Mouse (Mus musculus) stomach, embryonic 16.5 days (tissue): Measurements from ENCODE around the gene Drd4. TPM values are rescaled to one million over a fixed set of nuclear protein-coding genes. Genes with fewer than 3 reads are reported as not detected.

Experiments used
- ATAC-seq: fragments of 200-750 bp; cut with Nextera tagmentation; 2 replicates; pipeline ENCODE4 v1.8.0; 2017; ENCODE audit warnings: moderate number of reproducible peaks, moderate TSS enrichment; ENCODE audit not compliant: insufficient read depth, low FRiP score
- H3K27ac ChIP-seq: fragments of 300-500 bp; sonication (generic); 2 replicates; pipeline ENCODE4 v1.5.1; 2014; ENCODE audit warnings: low read length
- H3K27me3 ChIP-seq: fragments of 300-500 bp; sonication (generic); 2 replicates; pipeline ENCODE4 v1.6.1; 2014; ENCODE audit warnings: low read length, control low read depth, mixed read lengths; ENCODE audit not compliant: control insufficient read depth, insufficient read depth
- H3K36me3 ChIP-seq: fragments of 300-500 bp; sonication (generic); 2 replicates; pipeline ENCODE4 v1.6.1; 2014; ENCODE audit warnings: low read length; ENCODE audit not compliant: control insufficient read depth, insufficient read depth
- H3K4me1 ChIP-seq: fragments of 300-500 bp; sonication (generic); 2 replicates; pipeline ENCODE4 v1.6.1; 2014; ENCODE audit warnings: low read length, control low read depth, mixed read lengths; ENCODE audit not compliant: control insufficient read depth, insufficient read depth
- H3K4me2 ChIP-seq: fragments of 300-500 bp; sonication (generic); 2 replicates; pipeline ENCODE4 v1.6.1; 2014; ENCODE audit warnings: low read depth, low read length, mixed read lengths
- H3K4me3 ChIP-seq: fragments of 300-500 bp; sonication (generic); replicated peaks from 2 replicates; pipeline ENCODE4 v1.5.1; 2014; ENCODE audit warnings: mild to moderate bottlenecking, low read length
- H3K9ac ChIP-seq: fragments of 300-500 bp; sonication (generic); 2 replicates; pipeline ENCODE4 v1.6.1; 2014; ENCODE audit warnings: low read length
- H3K9me3 ChIP-seq: fragments of 300-500 bp; sonication (generic); replicated peaks from 2 replicates; pipeline ENCODE4 v1.6.1; 2016; ENCODE audit warnings: low read length, control low read depth; ENCODE audit not compliant: control insufficient read depth
- WGBS: fragments of 180-500 bp; shearing (Covaris S2); extraction: QIAGEN DNeasy Blood & Tissue Kit; methylation state at CpG from one replicate; pipeline ENCODE4 v1.1.7; 2014; 5-methylcytosine and 5-hydroxymethylcytosine counted together
- polyA plus RNA-seq: library from polyadenylated mRNA; unstranded; fragments of >200 nt; fragmentation: Nextera tagmentation; extraction: Ambion mirVana; gene quantifications from 2 replicates; pipeline ENCODE4 v1.2.1, GENCODE M21; 2015

The Drd4 gene
- polyA plus RNA-seq, 1 experiment from 2014 or later: 0.18 TPM

- no peak overlapping the region for H3K4me3 ChIP-seq
- H3K36me3 ChIP-seq: 0 out of 2 replicates have a peak, but pooled peaks cover 5% of the 10 kb centered on the region
- no peak overlapping the region for H3K9ac ChIP-seq
- no peaks in the 10 kb centered on the region for H3K9me3 ChIP-seq
- WGBS: 74% methylated on average over 3 of the region's 3 CpGs
- no peak for ATAC-seq
- peaks cover 18% of the 10 kb centered on the region for H3K4me1 ChIP-seq
- no peak overlapping the region for H3K4me2 ChIP-seq
- no peak overlapping the region; the same call in 1 of the 2 replicates for H3K27ac ChIP-seq
- H3K27me3 ChIP-seq: no peaks in the 10 kb centered on the region
These were observed 44.5 kb downstream of the Drd4 start for GRCm38 (mm10) chr7:141336296-141336695.

DNA sequence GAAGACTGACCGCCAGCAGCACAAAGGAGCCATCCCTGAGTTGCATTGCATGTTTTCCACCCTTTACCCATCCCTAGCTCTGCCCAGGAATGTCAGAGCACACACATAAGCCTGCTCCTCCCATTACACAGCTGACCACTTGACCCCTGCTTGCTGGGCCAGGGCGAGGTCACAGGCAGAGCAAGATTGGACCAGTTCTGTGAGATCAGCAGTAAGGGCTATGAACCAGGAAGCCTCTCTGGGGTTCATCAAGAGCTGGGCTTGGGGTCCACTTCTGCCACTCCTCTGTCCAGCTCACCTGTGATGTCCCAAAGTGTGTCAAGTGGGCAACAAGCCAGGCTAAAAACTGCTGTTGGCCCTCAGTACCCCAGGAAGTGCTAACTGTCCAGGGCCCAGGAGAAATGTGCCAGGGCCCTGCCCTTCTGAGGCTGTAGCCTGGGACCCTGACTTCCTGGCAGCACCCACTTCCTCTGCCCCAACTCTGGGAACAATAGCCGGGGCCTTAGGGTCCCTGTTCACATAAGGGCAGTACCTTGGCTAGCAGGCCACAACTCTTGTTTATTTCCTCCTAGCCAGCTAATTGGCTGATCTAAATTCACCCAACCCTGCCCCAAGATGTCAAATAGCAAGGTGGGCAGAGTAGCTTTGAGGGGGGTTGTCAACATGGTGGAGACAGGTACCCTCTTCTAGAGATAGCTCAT lies 46.1 kb downstream of the Drd4 start:
- ATAC-seq: no peak
- H3K4me3 ChIP-seq: peak overlapping the region; percentile 51; the same call in 1 of the 2 replicates

DNA sequence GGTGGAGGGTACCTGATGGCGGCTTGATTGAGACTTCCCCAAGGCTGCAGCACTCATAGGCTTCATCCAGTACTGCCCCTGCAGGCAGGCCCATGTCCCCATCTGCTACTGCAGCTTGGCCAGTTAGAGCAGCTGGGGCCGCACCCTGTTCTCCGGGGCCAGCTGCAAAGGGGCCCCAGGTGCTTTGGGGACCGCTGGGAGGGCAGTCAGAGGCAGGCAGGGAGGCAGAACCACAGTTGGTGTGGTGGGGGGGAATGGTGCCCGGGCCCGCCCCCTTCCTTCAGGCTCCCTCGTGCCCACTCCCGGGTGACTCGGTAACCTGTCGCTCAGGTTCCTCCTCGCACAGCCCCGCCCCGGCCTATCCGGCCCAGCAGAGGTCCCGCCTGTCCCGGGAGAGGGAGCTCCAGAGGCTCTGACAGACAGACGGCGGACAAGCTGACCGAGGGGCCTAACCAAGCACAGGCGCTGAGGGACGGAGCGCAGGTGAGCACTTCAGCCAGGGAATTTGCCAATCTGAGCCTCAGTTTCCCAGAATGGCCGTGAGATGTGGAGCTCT lies 46.8 kb downstream of the Drd4 start, which contains the start of gene Eps8l2:
TSS of gene Eps8l2 (plus strand) at position 305 of the 556 bp plus-strand sequence.
- peak; percentile 87 for ATAC-seq
- no peaks in the 10 kb centered on the region for H3K9me3 ChIP-seq
- peak within 1 kb of the TSS; percentile 90 for H3K27ac ChIP-seq
- peak within 1 kb of the TSS; percentile 79 for H3K9ac ChIP-seq
- peaks cover 24% of the 10 kb centered on the region for H3K4me1 ChIP-seq
- no peaks in the 10 kb centered on the region for H3K36me3 ChIP-seq
- H3K4me2 ChIP-seq: peak within 1 kb of the TSS; percentile 55
- no peaks in the 10 kb centered on the region for H3K27me3 ChIP-seq
- 6% methylated on average over 23 of the region's 23 CpGs for WGBS
- peak within 1 kb of the TSS; percentile 51 for H3K4me3 ChIP-seq

More for the DNA sequence above, 46.1 kb downstream of the Drd4 start:
- H3K27me3 ChIP-seq: no peaks in the 10 kb centered on the region
- peaks cover 21% of the 10 kb centered on the region for H3K4me1 ChIP-seq
- H3K4me2 ChIP-seq: peak overlapping the region; percentile 55
- no peaks in the 10 kb centered on the region for H3K9me3 ChIP-seq
- 0 out of 2 replicates have a peak, but pooled peaks cover 5% of the 10 kb centered on the region for H3K36me3 ChIP-seq
- peak overlapping the region; percentile 79 for H3K9ac ChIP-seq
- H3K27ac ChIP-seq: peak overlapping the region; percentile 90
- 62% methylated on average over 3 of the region's 3 CpGs for WGBS

DNA sequence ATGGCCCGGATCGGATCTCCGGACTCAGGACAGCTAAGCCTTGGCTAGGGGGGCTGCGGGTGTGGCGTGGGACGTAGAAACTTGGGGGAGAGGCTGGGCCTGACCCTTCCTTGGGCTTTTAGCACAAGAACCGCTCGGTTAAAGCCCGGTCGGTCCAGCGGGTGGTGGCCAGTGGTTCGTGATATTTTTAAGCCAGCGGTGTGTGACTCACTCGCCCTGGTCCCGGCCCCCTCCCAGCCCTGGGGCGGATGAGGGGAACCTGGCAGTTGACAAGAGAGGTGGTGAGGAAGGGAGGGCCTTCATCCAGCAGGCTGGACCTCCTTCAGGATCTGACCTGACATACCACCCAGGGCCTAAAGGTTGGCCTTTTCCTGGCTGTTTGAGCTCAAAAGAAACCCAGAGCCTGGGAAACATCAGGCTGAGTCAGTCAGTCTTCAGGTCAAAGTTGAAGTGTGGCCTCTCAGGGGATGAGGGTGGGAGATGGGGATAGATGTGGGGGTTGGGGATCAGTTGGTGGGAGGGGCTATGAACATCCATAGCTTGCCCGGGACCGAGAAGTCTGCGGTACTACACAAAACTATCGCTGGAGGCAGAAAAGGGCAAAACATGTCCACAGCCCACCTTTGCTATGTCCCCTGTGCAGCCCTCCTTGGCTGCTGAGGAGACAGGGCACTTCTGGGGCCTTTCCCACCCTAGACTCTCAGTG lies 47.6 kb downstream of the Drd4 start:
- Histone ChIP-seq H3K4me3 (peak overlapping the region; percentile 51), H3K36me3 (no peaks in the 10 kb centered on the region), H3K27ac (peak overlapping the region; percentile 90), H3K4me1 (peaks cover 24% of the 10 kb centered on the region), H3K9me3 (no peaks in the 10 kb centered on the region), H3K9ac (peak overlapping the region; percentile 79), H3K4me2 (peak overlapping the region; percentile 55), H3K27me3 (no peaks in the 10 kb centered on the region)
- WGBS: 30% methylated on average over 20 of the region's 20 CpGs
- ATAC-seq: peak; percentile 3; the same call in 1 of the 2 replicates

DNA sequence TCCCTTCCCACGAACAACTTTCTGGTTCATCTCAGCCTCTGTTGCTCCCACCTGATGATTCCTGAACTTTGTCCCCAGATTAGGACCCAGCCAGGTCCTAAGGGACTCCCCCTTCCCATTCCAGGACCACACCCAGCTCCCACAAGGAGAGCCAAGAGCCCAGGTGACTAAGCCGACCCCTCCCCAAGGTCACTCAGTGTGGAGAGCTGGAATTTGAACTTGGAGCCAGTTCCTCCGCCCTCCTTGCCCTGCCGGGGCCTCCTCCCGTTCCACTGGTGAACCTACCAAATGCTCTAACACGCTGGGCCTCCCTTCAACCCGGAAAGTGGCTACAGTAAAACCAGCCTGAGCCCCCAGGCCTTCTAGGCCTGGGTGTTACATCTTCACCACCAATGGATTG lies 48.2 kb downstream of the Drd4 start:
- Histone ChIP-seq H3K4me2 (peak overlapping the region; percentile 55), H3K4me1 (peaks cover 24% of the 10 kb centered on the region), H3K9ac (peak overlapping the region; percentile 79), H3K9me3 (no peaks in the 10 kb centered on the region), H3K27me3 (no peaks in the 10 kb centered on the region), H3K4me3 (peak overlapping the region; percentile 51), H3K36me3 (no peaks in the 10 kb centered on the region), H3K27ac (peak overlapping the region; percentile 90)
- ATAC-seq: peak; percentile 14; the same call in 1 of the 2 replicates
- 51% methylated on average over 7 of the region's 7 CpGs for WGBS

DNA sequence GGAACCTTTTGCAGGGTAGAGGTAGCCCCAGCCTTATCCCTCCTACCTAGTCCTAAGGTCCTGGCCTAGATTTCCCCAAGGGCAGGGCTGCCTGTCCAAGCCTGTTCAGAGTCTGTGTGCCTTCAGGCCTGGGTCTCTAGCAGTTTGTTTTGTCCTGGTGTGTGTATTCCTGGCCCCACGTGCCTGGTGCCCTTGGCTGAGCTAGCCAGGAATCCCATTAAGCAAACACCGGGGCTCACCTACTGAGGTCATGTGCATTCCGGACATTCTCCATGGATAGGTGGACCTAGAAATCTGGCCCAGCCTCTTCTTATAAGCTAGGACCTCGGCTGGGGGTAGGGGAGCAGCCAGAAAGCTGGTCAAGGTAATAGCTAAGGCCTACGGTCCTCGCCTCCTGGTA lies 48.7 kb downstream of the Drd4 start:
- WGBS: 57% methylated on average over 6 of the region's 6 CpGs
- Histone ChIP-seq H3K9me3 (no peaks in the 10 kb centered on the region), H3K36me3 (no peaks in the 10 kb centered on the region), H3K9ac (peak overlapping the region; percentile 79), H3K27me3 (no peaks in the 10 kb centered on the region), H3K4me1 (peaks cover 24% of the 10 kb centered on the region), H3K4me3 (peak overlapping the region; percentile 51), H3K4me2 (peak overlapping the region; percentile 55), H3K27ac (peak overlapping the region; percentile 90)
- peak; percentile 18; the same call in 1 of the 2 replicates for ATAC-seq

GRCm38 (mm10) chr7:141341689-141342226 lies 50.0 kb downstream of the Drd4 start:
- H3K9ac ChIP-seq: peak overlapping the region; percentile 26; the same call in 1 of the 2 replicates
- peak overlapping the region; percentile 23; the same call in 1 of the 2 replicates for H3K27ac ChIP-seq
- 66% methylated on average over 10 of the region's 10 CpGs for WGBS
- H3K9me3 ChIP-seq: no peaks in the 10 kb centered on the region
- H3K4me2 ChIP-seq: no peak overlapping the region
- no peaks in the 10 kb centered on the region for H3K27me3 ChIP-seq
- no peak overlapping the region for H3K4me3 ChIP-seq
- H3K36me3 ChIP-seq: no peaks in the 10 kb centered on the region
- no peak for ATAC-seq
- peaks cover 24% of the 10 kb centered on the region for H3K4me1 ChIP-seq

DNA sequence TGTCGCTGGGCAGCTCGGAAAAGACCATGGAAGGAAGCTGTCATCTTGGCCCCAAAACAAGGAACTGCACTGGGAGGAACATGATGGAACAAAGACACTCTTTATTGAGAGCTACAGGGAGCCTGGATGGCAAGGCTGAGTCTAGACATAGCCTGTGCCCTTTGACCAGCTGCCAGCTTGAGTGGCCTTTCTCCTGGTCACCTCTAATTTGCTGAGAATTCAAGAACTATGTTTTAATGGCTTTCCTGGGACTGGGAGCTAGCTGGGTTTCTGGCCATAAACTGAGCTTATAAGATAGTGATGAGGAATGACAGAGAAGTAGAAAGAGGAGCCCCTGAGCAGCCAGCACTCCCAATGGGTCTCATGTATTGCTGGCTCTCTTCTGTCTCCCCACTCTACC lies 51.4 kb downstream of the Drd4 start:
- H3K36me3 ChIP-seq: no peaks in the 10 kb centered on the region
- no peaks in the 10 kb centered on the region for H3K27me3 ChIP-seq
- ATAC-seq: no peak
- WGBS: 84% methylated on average over 2 of the region's 2 CpGs
- H3K9ac ChIP-seq: no peak overlapping the region
- H3K27ac ChIP-seq: peak overlapping the region; percentile 4; the same call in 1 of the 2 replicates
- H3K4me1 ChIP-seq: peaks cover 17% of the 10 kb centered on the region
- no peaks in the 10 kb centered on the region for H3K9me3 ChIP-seq
- no peak overlapping the region for H3K4me2 ChIP-seq
- H3K4me3 ChIP-seq: no peak overlapping the region
